ENCODE assay signal across 12 mouse cellular contexts in the genomic region with DNA sequence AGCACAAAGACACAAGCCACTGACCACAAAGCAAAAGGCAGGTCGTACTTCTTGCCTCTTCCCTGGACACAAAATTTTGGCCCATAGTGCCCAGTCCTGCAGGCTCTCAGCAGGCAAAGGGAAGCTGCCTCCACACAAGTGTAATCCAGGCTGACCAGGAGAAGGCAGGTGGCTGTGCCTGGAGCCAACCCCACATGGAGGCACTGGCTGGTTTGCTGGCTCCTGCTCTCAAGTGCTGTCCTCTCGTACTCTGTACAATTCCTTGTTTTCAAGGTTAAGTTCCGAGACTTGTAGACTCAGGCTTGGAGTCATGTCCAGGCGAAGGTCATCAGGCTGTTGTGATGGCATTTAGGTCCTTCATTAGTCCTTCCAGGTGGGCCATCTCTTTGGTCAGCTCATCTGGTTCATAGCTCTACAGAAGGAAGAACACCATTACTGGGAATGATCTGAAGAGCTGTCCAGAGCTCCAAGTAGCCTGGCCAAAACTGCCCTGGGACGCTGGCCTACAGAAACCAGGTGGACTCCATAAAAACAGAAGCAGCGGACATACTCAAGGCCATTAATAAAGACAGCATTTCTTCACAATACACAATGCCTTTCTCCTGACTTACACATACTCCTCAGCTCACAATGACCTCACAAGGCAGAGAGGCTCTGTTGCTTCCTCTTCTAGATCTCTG. TPM values are rescaled to one million over a fixed set of nuclear protein-coding genes. Genes with fewer than 3 reads are reported as not detected.
"Had no signal": no experiment of that assay in that cellular context is flagged by ENCODE, and none has a peak within 500 bp of the region (broad histone marks: within the 10 kb centered on the region; RNA-seq: fewer than 3 reads in every experiment).

No protein-coding gene starts in this region.

- DNase-seq: kidney, postnatal 14 days; left cerebral cortex, postnatal 4 days; lung, adult 18-20 months; midbrain, embryonic 14.5 days; retina, postnatal 1 day; right cerebral cortex, postnatal 4 days; spleen, adult 18-20 months; thymus, adult 18-20 months; thymus, postnatal 14 days had no signal

RNA-seq across cellular contexts. Expression of gene Hcn4, which starts 53.9 kb away (rescaled TPM):
- total RNA-seq: liver, adult 2 months; megakaryocyte progenitor cell, adult 5-6 weeks; monocyte, adult 5-6 weeks had no signal
